Mouse (Mus musculus): ENCODE measurements around the gene Chml. TPM values are rescaled to one million over a fixed set of nuclear protein-coding genes. Genes with fewer than 3 reads are reported as not detected.

The Chml gene
- total RNA-seq, 2 experiments from 2014 or later, result 2.9 to 4.9 TPM

DNA sequence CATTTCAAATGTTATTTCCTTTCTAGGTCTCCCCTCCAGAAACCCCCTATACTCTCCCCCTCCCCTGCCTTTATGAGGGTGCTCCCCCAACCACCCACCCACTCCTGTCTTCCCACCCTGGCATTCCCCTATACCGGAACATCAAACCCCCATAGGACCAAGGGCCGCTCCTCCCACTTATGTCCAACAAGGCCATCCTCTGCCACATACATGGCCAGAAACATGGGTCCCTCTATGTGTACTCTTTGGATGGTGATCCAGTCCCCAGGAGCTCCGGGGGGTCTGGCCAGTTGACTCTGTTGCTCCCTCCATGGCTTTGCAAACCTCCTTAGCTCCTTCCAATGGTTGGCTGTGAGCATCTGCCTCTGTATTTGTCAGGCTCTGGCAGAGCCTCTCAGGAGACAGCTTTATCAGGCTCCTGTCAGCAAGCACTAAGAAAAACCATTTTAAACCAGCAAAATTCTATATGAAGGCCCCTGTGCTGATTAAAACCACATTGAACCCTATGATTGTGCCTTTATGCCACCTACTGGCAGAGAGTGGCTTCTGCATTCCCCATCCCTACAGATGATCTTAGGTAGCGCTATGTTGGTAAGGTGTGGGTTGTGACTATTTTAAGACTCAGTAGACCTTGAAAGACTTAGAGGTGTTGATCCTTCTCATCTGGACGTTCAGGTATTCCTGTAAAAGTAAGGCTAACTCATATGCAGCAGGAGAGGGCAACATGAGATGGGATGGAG lies 23.9 kb downstream of the Chml start:
- DNase-seq (ENCODE audit: low spot score), result no peak

DNA sequence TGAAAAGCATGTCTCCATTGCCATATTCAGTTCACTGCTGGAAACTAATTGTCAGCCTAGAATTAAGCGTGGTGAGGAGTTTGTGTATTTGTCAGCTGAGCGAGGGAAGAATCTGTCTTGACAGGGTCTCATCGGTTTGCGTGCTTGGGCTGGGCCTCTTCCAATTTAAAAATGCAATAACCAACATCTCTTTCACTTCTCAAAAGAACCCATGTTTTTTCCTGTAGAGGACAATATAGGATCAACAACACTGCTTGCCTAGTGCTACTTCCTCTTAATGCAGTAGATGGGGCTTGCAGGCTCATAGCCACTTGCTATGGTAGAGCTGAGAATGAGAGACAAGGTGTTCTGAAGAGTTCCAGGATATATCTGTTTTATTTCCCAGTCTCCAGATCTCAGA lies 32.8 kb downstream of the Chml start:
- no peak for DNase-seq (ENCODE audit: low spot score)

DNA sequence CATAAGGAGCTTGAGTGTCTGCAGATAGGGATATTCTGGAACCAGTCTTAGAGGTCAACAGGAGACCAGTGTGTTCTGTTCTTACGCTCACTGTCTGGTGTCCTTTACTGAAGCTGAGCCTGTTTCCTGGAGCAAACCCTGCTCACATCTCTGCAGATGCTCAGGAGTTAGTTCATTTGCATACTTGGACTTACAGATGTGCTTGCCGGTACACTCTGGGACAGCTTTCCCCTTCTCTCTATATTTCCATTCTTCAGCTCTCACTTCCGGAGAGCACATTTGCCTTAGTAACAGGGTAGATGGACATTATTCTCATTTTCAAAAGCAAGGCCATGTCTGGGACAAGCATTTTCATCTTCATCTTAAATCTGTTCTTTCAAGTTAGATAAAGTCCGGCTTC lies 44.1 kb downstream of the Chml start:
- no peak for DNase-seq (ENCODE audit: low spot score)

DNA sequence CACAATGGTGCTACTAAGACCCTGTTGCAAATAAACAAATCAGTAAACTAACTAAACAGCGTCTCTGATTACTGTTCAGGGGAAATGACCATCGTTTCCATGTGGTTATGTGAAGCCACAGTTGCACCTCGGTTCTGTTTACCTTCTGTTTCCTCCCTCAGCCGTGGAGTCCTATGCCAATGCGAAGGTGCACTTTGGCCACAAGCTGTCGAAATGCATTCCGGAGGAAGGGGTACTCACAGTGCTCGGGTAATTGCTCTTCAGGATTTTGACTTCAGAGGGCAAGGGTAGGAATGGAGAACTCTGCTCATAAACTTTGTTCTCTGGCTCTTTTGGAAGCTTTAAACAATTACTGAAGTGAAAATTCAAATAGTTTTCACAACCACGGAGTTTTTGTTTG lies 45.7 kb downstream of the Chml start:
- no peak for DNase-seq (ENCODE audit: low spot score)

DNA sequence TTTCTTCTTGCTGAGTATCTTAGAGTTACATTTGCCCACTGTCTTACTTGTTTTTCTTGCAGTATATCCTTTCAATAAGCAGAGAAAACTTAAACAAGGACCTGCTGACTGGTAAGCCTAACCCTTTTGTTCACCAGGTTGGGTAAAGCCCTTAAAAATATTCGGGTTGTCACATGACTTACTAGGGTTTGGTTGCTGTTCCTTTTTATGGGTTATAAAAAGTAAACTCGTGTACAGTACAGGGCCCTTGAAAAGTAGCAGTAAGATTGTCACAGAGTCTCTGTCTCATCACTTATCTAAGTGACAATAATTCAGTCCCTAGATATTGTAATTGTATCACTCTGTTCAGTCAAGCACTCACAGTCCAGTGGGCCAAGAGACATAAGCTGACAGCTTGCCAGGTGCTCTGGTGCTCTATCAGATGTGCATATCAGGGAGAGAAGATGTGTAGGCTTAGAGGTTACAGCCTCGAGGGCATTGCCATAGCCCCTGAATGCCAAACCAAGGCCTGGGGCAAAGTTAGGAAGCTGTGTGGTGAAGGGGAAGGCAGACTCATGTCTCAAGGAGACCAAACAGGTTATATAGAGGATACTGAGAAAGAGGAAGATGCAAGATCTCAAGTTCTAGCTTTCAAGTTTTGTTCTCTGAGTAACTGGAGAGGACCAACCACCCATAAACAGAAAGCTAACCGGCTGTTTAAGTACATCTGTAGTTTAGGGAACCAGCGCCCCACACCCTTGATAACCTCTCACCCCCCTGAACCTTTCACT lies 49.0 kb downstream of the Chml start:
- no peak for DNase-seq (ENCODE audit: low spot score)

DNA sequence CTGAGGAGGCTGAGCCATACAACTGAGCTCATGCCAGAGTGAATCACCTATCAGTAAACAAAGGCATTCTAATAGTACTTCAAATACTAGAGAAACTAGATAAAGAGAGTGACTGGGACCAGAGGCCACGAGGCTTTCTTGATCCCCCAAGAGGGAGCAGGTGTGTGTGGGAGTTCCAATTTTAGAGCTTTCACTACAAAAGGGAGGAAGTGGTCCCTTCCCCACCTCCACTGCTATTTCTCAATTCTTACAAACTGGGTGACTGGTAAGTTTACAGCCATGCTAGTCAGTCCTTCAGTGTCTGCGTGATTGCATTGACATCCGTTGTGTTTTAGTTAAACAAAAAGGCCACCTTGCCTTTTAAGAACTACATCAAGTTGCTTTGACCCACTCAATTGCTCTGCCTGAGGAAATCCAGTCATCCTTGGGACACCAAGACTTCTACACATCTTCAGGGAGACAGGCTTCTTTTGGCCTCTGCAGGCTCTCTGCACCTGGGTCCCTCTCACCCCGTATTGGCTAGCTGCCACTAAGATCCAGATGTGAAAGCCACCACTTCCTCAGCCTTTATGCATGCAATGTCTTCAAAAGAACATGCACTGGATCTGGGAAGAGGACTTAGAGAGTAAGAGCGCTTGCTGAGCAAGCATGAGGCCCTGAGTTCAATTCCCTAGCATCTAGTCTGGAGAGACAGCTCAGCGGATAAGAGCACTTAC lies 52.1 kb downstream of the Chml start:
- DNase-seq (ENCODE audit: low spot score), result no peak

DNA sequence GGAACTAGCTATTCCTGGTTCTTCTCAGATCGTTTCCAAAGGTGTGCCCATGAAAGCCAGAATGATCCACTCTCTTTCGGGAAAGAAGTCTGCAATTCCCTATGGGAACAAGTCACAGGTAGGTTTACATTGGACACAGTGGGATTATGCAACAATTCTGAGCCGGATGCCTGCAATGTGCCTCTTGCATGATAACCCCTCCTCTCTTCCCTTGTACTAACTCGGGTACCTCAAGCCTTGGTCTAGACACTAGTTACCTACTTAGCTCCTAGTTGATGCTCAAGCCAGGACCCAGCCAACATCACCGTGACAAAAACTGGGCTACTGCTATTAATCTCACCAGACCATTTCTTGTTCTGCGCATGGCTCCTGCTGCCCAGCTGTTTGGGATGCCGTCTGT lies 53.6 kb downstream of the Chml start:
- DNase-seq (ENCODE audit: low spot score), result no peak

DNA sequence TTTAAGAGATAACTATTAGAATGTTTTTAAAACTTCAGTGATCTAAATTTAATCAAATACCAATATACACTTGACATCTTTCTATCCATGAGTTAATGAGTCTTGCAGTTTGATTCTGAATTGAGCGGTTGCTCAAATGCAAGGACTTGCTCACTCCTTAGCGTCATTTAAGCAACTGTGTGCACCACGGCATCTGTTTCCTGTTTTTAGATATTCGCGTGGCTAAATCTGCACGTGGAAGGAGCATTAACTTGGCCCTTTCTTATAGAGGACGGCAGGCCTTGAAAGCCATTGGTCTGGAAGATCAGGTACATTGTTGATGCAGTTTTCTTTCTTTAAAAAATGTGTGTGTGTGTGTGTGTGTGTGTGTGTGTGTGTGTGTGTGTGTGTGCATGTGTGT lies 55.0 kb downstream of the Chml start:
- DNase-seq (ENCODE audit: low spot score), result no peak

DNA sequence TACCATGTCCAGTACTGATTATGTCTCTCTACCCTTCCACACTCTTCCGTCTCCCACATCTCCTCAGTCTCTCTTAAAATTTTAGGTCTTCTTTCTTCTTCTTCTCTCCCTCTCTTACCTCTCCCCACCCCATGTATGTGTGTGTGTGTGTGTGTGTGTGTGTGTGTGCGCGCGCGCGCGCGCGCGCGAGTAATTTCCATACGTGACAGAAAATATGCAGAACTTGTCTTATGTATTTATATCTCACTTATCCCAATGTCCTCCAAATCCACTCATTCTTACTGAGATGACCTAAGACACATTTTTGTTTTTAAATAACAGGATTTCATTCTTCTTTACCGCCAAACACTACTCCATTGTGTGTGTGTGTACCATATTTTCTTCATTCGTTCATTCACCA lies 60.2 kb downstream of the Chml start:
- DNase-seq (ENCODE audit: low spot score), result no peak

Other genes with a start within 250 kb of the Chml start
- gene Rgs7, start 200.4 kb downstream of the Chml start, total RNA-seq (2021), result under 1 TPM; 0.19 to 0.27 TPM
- gene Kmo, start 72.5 kb downstream of the Chml start, total RNA-seq (2021), result under 1 TPM; 0.09 to 0.14 TPM
- 100 to 1,000 TPM; 241 to 256 TPM for gene Fh1, start 67.3 kb downstream of the Chml start, total RNA-seq (2021)
- 1 to 10 TPM; 2.8 to 3.8 TPM for gene Opn3, start 125 bp downstream of the Chml start, total RNA-seq (2021)
- not detected for gene Wdr64, start 5.7 kb upstream of the Chml start, total RNA-seq (2021)
- gene Exo1, start 187.7 kb upstream of the Chml start, total RNA-seq (2021), result not detected
- not detected for gene Gm38100, start 227.4 kb upstream of the Chml start, total RNA-seq (2021)